12 mouse cellular contexts compared by ENCODE assay signal in genomic region chr19:33252226-33252625, GRCm38 (mm10).
DNase-seq lines count a peak whose midpoint lies in the region.
"Had no signal": no experiment of that assay in that cellular context is flagged by ENCODE, and none has a peak within 500 bp of the region (broad histone marks: within the 10 kb centered on the region; RNA-seq: fewer than 3 reads in every experiment).

No protein-coding gene starts in this region.

- peak; percentile 27 to 38 for DNase-seq in layer of hippocampus, adult 18-20 months (ENCODE audit: low spot score in 2 of 2)
- no peak for DNase-seq in layer of hippocampus, postnatal 25 days (ENCODE audit: extremely low spot score in 1 of 2, low spot score in 1 of 2)
- peak; percentile 61 to 63 for DNase-seq in right cerebral cortex, adult 2 months (ENCODE audit: low spot score in 2 of 2)
- no peak for DNase-seq in right cerebral cortex, postnatal 4 days
- DNase-seq in left cerebral cortex, adult 9 months (ENCODE audit: low spot score in 2 of 2), result peak; percentile 62 to 77
- DNase-seq in kidney, postnatal 10 days, result no peak
- no peak for DNase-seq in adrenal gland, adult 2 months
- DNase-seq: adrenal gland, postnatal 36 days; cerebellum, adult 9-11 months; gastrocnemius, postnatal 36 days; heart, postnatal 10 days; lung, adult 2 months had no signal

Comparison
In these comparisons a context has a peak if more than half of its experiments do, and no peak if none do; other contexts are left out.
1. DNase-seq: peak in layer of hippocampus, adult 18-20 months (2 of 2), right cerebral cortex, adult 2 months (2 of 2) and left cerebral cortex, adult 9 months (2 of 2); none in layer of hippocampus, postnatal 25 days (0 of 2), right cerebral cortex, postnatal 4 days (single experiment), kidney, postnatal 10 days (single experiment) and adrenal gland, adult 2 months (single experiment).